Mouse (Mus musculus) inflammation-experienced regulatory T-cells, adult 16 weeks (primary cell): Measurements from ENCODE around the gene Klk1b22. TPM values are rescaled to one million over a fixed set of nuclear protein-coding genes. Genes with fewer than 3 reads are reported as not detected.

Source experiments
- polyA plus RNA-seq: library from polyadenylated mRNA; unstranded; fragments of 100-300 nt; shearing (Covaris generic); gene quantifications from one replicate; pipeline ENCODE4 v1.2.1, GENCODE M21; 2017

The Klk1b22 gene
- polyA plus RNA-seq, result not detected

GRCm38 (mm10) chr7:44112373-44112772, at the start of gene Klk1b22:
TSS of gene Klk1b22 (plus strand) at chr7:44112673.

GRCm38 (mm10) chr7:44102028-44102427, 10.4 kb upstream of the Klk1b22 start, which contains the start of gene Klk1b21:
TSS of gene Klk1b21 (plus strand) at chr7:44102328.

DNA sequence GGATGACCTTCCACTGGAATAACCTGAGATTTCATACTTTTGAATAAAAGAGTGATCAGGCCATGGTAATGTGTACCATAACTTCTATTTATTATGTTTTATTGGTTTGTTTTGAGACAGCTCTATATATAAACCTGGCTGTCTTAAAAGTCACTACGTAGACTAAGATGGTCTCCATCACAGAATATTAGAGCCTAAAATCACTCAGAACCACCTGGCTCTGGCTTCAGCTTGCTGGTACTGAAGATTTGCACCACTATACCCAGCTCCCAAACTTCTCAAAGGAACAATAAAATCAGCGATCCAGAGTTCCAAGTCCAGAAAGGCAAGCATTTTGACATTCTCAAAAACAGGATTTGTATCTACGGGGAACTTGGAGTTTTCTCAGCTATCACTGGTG, 24.0 kb downstream of the Klk1b22 start, which contains the start of gene Klk1b16:
Klk1b16 (plus strand) TSS at position 301 of the 400 bp plus-strand sequence.

Other genes starting within 250 kb of the Klk1b22 start
- gene Klk4, start 231.5 kb upstream of the Klk1b22 start, polyA plus RNA-seq, result not detected
- 0.51 TPM for gene Klk15, start 178.9 kb upstream of the Klk1b22 start, polyA plus RNA-seq
- gene Klk1b8, start 162.0 kb upstream of the Klk1b22 start, polyA plus RNA-seq, result not detected
- not detected for gene Klk1b1, start 145.9 kb upstream of the Klk1b22 start, polyA plus RNA-seq
- gene Klk1b9, start 136.6 kb upstream of the Klk1b22 start, polyA plus RNA-seq, result 0.73 TPM
- not detected for gene Klk1b11, start 116.8 kb upstream of the Klk1b22 start, polyA plus RNA-seq
- not detected for gene Klk1b26, start 100.5 kb upstream of the Klk1b22 start, polyA plus RNA-seq
- 4.1 TPM for gene Klk1b27, start 60.4 kb upstream of the Klk1b22 start, polyA plus RNA-seq
- not detected for gene Klk1b21, start 10.3 kb upstream of the Klk1b22 start, polyA plus RNA-seq
- gene Klk1b16, start 24.1 kb downstream of the Klk1b22 start, polyA plus RNA-seq, result not detected
- not detected for gene Klk1b24, start 75.6 kb downstream of the Klk1b22 start, polyA plus RNA-seq
- gene Klk1b3, start 85.5 kb downstream of the Klk1b22 start, polyA plus RNA-seq, result not detected
- gene Klk1b4, start 94.8 kb downstream of the Klk1b22 start, polyA plus RNA-seq, result not detected
- not detected for gene Klk1b5, start 103.3 kb downstream of the Klk1b22 start, polyA plus RNA-seq
- gene Klk1, start 112.7 kb downstream of the Klk1b22 start, polyA plus RNA-seq, result not detected
- not detected for gene Gm36864, start 123.5 kb downstream of the Klk1b22 start, polyA plus RNA-seq
- gene 1700028J19Rik, start 134.0 kb downstream of the Klk1b22 start, polyA plus RNA-seq, result 1.4 TPM
- 201 TPM for gene 2410002F23Rik, start 134.0 kb downstream of the Klk1b22 start, polyA plus RNA-seq
- 0.27 TPM for gene Acp4, start 144.7 kb downstream of the Klk1b22 start, polyA plus RNA-seq
- gene Gm15517, start 148.8 kb downstream of the Klk1b22 start, polyA plus RNA-seq, result not detected
- 0.45 TPM for gene Clec11a, start 194.2 kb downstream of the Klk1b22 start, polyA plus RNA-seq
- gene Shank1, start 197.6 kb downstream of the Klk1b22 start, polyA plus RNA-seq, result 0.26 TPM